Mouse (Mus musculus) limb, embryonic 10.5 days (tissue): ENCODE measurements at regions not wholly inside any gene's neighbourhood (a gene's known extent, or its start where the extent isn't known, plus 50 kb on each side); places are given as distances from the start of the nearest gene placed in this dataset.

Experiments used
- DNase-seq: peaks from one replicate; pipeline ENCODE4 v3.0.0-alpha.2; 2017; ENCODE audit warnings: low spot score
- H3K27ac ChIP-seq: fragments of 300-500 bp; sonication (generic); 2 replicates; pipeline ENCODE4 v1.5.1; 2016; ENCODE audit warnings: mild to moderate bottlenecking
- H3K27me3 ChIP-seq: fragments of 300-500 bp; sonication (generic); 2 replicates; pipeline ENCODE4 v1.6.1; 2016; ENCODE audit warnings: low read depth, mild to moderate bottlenecking; ENCODE audit not compliant: poor library complexity, severe bottlenecking
- H3K36me3 ChIP-seq: fragments of 300-500 bp; sonication (generic); 2 replicates; pipeline ENCODE4 v1.6.1; 2016; ENCODE audit warnings: mild to moderate bottlenecking, moderate library complexity
- H3K4me1 ChIP-seq: fragments of 300-500 bp; sonication (generic); 2 replicates; pipeline ENCODE4 v1.6.1; 2016
- H3K4me3 ChIP-seq: fragments of 300-500 bp; sonication (generic); 2 replicates; pipeline ENCODE4 v1.5.1; 2016; ENCODE audit warnings: mild to moderate bottlenecking, moderate library complexity
- H3K9me3 ChIP-seq: fragments of 300-500 bp; sonication (generic); replicated peaks from 2 replicates; pipeline ENCODE4 v1.6.1; 2016; ENCODE audit warnings: mild to moderate bottlenecking
- WGBS: fragments of 180-500 bp; shearing (Covaris S2); methylation state at CpG from one replicate; pipeline ENCODE4 v1.1.7; 2016; 5-methylcytosine and 5-hydroxymethylcytosine counted together

DNA sequence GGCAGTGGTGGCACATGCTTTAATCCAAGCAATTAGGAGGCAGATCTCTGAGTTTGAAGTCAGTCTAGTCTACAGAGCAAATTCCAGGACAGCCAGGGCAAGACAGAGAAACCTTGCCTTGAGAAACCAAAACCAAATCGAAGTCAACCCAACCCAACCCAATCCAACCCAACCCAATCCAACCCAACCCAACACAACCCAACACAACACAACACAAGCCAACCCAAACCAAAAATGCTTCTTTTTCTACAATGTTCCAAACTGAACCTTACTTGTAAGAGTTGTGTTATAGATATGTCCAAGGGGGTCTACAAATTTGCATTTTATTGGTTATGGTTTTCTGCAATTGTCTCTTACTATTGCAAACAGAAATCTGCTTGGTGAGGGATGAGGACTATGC, 52.8 kb upstream of the Chodl start:
- H3K9me3 ChIP-seq = no peaks in the 10 kb centered on the region
- no peaks in the 10 kb centered on the region for H3K27me3 ChIP-seq
- H3K4me3 ChIP-seq = no peak overlapping the region
- no peak for DNase-seq
- 95% methylated on average over 1 of the region's 1 CpGs for WGBS
- no peak overlapping the region for H3K27ac ChIP-seq
- H3K36me3 ChIP-seq = no peaks in the 10 kb centered on the region
- H3K4me1 ChIP-seq = no peaks in the 10 kb centered on the region

- H3K27ac ChIP-seq = no peak overlapping the region
- H3K4me1 ChIP-seq = no peaks in the 10 kb centered on the region
- no peaks in the 10 kb centered on the region for H3K9me3 ChIP-seq
- H3K4me3 ChIP-seq = no peak overlapping the region
- H3K27me3 ChIP-seq = no peaks in the 10 kb centered on the region
- H3K36me3 ChIP-seq = no peaks in the 10 kb centered on the region
- DNase-seq = no peak
- 85% methylated on average over 4 of the region's 4 CpGs for WGBS
Measured at GRCm38 (mm10) chr16:78859006-78859405, 71.7 kb upstream of the Chodl start.

GRCm38 (mm10) chr16:78830957-78831356, 99.8 kb upstream of the Chodl start:
- H3K27me3 ChIP-seq = no peaks in the 10 kb centered on the region
- no peak for DNase-seq
- 82% methylated on average over 7 of the region's 7 CpGs for WGBS

GRCm38 (mm10) chr16:78827739-78828138, 103.0 kb upstream of the Chodl start:
- 50% methylated on average over 3 of the region's 3 CpGs for WGBS

More at GRCm38 (mm10) chr16:78830957-78831356, 99.8 kb upstream of the Chodl start:
- no peaks in the 10 kb centered on the region for H3K4me1 ChIP-seq
- H3K9me3 ChIP-seq = no peaks in the 10 kb centered on the region
- H3K27ac ChIP-seq = no peak overlapping the region
- H3K36me3 ChIP-seq = no peaks in the 10 kb centered on the region
- H3K4me3 ChIP-seq = no peak overlapping the region

DNA sequence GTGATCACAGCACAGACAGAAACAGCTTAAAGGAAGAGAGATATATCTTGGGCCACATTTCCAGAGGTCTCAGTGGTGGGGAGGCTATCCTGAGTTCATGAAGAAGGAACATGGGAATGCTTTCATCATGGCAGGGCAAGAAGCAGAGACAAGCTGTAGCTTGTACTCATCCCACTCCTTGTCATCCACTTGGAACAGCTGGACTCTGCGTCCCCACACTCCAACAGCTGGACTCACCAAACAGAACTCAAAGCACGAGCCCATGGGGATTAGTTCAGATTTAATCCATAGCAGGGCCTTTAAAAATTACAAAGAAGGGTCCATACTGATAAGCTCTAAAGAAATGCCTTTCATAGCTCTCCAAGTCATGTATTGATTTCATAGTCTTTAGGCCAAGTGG, 140.7 kb upstream of the Chodl start:
- 91% methylated on average over 2 of the region's 2 CpGs for WGBS
- Histone ChIP-seq H3K4me3 (no peak overlapping the region), H3K27ac (no peak overlapping the region), H3K27me3 (no peaks in the 10 kb centered on the region), H3K36me3 (no peaks in the 10 kb centered on the region), H3K9me3 (no peaks in the 10 kb centered on the region), H3K4me1 (no peaks in the 10 kb centered on the region)
- DNase-seq = no peak

More at GRCm38 (mm10) chr16:78827739-78828138, 103.0 kb upstream of the Chodl start:
- Histone ChIP-seq H3K4me3 (no peak overlapping the region), H3K9me3 (no peaks in the 10 kb centered on the region), H3K36me3 (no peaks in the 10 kb centered on the region), H3K4me1 (no peaks in the 10 kb centered on the region), H3K27me3 (no peaks in the 10 kb centered on the region), H3K27ac (no peak overlapping the region)
- no peak for DNase-seq

GRCm38 (mm10) chr16:78759226-78759625, 171.5 kb upstream of the Chodl start:
- Histone ChIP-seq H3K36me3 (no peaks in the 10 kb centered on the region), H3K27ac (no peak overlapping the region), H3K4me1 (no peaks in the 10 kb centered on the region), H3K9me3 (no peaks in the 10 kb centered on the region), H3K27me3 (no peaks in the 10 kb centered on the region), H3K4me3 (no peak overlapping the region)
- DNase-seq = no peak

- 93% methylated on average over 4 of the region's 4 CpGs for WGBS
Measured at GRCm38 (mm10) chr16:78737902-78738301, 161.4 kb upstream of the D16Ertd472e start.

DNA sequence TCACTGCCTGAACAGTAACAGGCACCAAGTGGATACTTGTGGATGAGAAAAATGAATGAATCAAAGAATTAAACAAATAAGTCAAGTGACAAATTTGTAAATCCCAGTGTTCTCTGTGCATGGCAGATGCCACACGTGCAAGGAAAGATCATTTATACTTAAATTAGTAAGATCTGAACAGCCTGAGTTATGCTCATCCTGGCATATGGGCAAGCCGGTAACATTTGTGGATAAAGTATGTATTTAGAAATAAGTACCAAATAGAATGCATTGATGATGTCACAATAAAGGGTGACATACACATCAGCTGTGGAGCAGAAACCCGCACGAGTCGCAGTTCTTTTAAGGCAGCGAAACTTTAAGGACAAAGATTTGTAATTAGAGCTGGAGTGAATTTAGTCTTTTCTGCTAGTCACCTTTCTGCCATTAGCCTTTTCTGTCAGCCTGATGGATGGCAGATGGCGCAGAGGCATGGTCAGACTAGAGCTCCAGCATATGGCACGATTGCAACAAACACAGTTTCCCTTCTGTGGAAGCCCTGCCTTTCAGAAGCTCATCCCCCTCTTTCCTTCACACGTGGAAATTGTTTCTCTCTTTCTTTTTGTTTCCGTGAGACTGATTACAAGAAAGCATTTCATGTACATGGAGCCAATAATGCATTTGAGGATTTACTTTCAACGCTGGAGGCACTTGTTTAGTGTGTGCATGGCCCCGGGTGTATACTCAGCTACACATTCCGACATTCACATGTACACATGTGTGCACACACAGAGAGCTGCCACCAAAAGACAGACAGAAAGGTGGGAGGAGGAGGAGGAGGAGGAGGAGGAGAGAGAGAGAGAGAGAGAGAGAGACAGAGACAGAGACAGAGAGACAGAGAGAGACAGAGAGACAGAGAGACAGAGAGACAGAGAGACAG, 154.3 kb upstream of the D16Ertd472e start:
- no peak overlapping the region for H3K27ac ChIP-seq
- no peaks in the 10 kb centered on the region for H3K36me3 ChIP-seq
- H3K9me3 ChIP-seq = no peaks in the 10 kb centered on the region
- peaks cover 4% of the 10 kb centered on the region; the same call in 1 of the 2 replicates for H3K4me1 ChIP-seq
- H3K27me3 ChIP-seq = no peaks in the 10 kb centered on the region
- peak; percentile 36 for DNase-seq
- WGBS = 75% methylated on average over 13 of the region's 13 CpGs
- H3K4me3 ChIP-seq = no peak overlapping the region

More at GRCm38 (mm10) chr16:78737902-78738301, 161.4 kb upstream of the D16Ertd472e start:
- H3K4me1 ChIP-seq = no peaks in the 10 kb centered on the region
- H3K27ac ChIP-seq = no peak overlapping the region
- H3K4me3 ChIP-seq = no peak overlapping the region
- no peaks in the 10 kb centered on the region for H3K9me3 ChIP-seq
- no peak for DNase-seq
- H3K27me3 ChIP-seq = no peaks in the 10 kb centered on the region
- H3K36me3 ChIP-seq = no peaks in the 10 kb centered on the region

DNA sequence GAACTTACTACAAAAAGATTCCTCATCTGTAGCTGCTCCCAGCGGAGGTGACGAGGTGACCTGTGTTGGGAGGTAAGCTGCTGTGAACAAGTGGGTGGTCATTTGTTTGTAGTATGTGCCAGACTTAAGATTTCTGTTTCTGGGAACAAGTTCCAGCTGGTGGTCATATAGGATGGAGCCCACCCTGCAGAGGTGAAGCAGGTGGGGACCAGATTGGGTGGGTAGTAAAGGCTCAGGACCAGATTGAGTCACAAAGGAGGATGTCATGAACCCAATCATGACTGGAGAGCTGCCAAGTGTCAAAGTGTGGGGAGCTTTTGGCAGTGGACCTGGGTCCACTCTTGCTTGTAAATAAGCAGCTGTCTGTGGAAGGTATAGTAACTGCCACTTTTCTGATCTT, 149.0 kb upstream of the D16Ertd472e start:
- DNase-seq = no peak
- Histone ChIP-seq H3K4me1 (no peaks in the 10 kb centered on the region), H3K9me3 (no peaks in the 10 kb centered on the region), H3K27me3 (no peaks in the 10 kb centered on the region), H3K27ac (no peak overlapping the region), H3K36me3 (no peaks in the 10 kb centered on the region), H3K4me3 (no peak overlapping the region)
- WGBS = 90% methylated on average over 2 of the region's 2 CpGs

DNA sequence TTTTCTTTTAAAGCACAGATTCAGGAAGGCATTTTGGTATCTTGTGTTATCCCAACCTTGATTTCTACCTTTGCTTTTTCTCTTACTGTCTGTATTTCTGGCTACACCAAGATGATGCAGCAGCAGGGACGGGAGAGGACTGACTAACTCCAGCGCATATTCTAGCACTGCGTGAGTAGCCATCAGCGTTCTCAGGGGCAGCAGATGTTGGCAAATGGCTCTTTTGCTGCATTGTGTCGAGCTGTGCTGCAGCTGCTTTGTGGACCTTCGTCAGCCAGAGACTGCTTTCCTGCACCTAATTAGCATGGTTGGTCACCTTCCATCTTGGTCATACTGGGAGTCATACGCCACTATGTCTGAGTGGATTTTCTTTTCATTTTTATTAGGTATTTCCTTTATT, 133.4 kb upstream of the D16Ertd472e start:
- Histone ChIP-seq H3K9me3 (no peaks in the 10 kb centered on the region), H3K36me3 (no peaks in the 10 kb centered on the region), H3K4me1 (no peaks in the 10 kb centered on the region), H3K4me3 (no peak overlapping the region), H3K27me3 (no peaks in the 10 kb centered on the region), H3K27ac (no peak overlapping the region)
- no peak for DNase-seq
- WGBS = 78% methylated on average over 7 of the region's 7 CpGs

DNA sequence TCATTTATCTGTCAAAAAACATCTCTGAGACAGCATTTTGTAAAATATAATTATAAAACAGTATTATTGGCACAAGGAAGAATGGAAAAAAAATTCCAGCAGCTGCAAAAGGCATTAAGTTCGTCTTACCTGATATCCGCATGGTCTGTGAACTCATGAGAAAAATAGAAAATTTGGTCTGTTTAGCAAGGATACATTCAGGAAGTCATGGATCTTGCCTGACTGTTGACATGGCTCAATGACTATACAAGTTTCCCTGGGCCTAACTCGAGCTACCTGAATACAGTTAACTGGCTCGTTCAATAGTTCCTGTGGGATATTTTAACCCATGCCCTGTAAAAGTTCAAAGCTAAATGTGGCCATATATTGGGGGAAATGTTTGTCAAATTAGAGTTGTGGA, 131.1 kb upstream of the D16Ertd472e start:
- DNase-seq = no peak
- 92% methylated on average over 4 of the region's 4 CpGs for WGBS
- no peaks in the 10 kb centered on the region for H3K27me3 ChIP-seq

GRCm38 (mm10) chr16:78707165-78707564, 130.7 kb upstream of the D16Ertd472e start:
- Histone ChIP-seq H3K27me3 (no peaks in the 10 kb centered on the region), H3K9me3 (no peaks in the 10 kb centered on the region), H3K27ac (no peak overlapping the region), H3K36me3 (no peaks in the 10 kb centered on the region), H3K4me1 (no peaks in the 10 kb centered on the region), H3K4me3 (no peak overlapping the region)
- no peak for DNase-seq
- 93% methylated on average over 7 of the region's 7 CpGs for WGBS

More for the DNA sequence above, 131.1 kb upstream of the D16Ertd472e start:
- no peaks in the 10 kb centered on the region for H3K36me3 ChIP-seq
- H3K4me1 ChIP-seq = no peaks in the 10 kb centered on the region
- H3K27ac ChIP-seq = no peak overlapping the region
- no peaks in the 10 kb centered on the region for H3K9me3 ChIP-seq
- no peak overlapping the region for H3K4me3 ChIP-seq

DNA sequence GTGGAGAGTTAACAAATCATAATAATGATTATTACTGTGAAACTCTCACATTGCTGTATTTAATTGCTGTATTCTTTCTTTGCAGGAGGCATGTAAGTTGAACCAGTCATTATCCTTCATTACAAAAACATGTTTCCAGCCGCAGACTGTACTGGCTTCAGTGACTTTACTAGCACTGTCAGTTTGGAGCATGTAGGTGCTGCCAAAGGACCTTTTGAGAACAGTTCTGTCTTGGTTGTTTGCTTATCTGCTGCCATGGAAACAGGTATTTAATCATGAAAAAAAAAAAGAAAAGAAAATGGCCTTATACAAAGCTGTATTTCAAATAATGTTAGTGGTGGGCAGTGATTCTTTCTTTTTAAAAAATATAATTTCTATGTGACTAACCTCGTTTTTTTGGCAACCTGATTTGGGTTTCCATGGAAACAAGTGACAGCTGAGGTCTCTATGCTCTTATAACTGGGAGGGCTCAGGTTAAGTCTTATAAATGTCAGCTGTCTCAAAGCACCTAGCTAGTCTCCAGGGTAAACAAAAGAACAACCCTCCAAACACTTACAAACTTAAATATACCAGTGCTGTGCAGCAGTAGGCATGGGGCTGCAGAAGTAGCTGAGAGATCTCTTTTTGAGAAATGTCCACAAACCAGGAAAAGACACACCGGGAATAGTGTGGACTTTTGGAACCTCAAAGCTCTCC, 121.2 kb upstream of the D16Ertd472e start:
- H3K36me3 ChIP-seq = no peaks in the 10 kb centered on the region
- DNase-seq = no peak
- no peak overlapping the region for H3K27ac ChIP-seq
- no peaks in the 10 kb centered on the region for H3K4me1 ChIP-seq
- 75% methylated on average over 3 of the region's 3 CpGs for WGBS
- H3K27me3 ChIP-seq = no peaks in the 10 kb centered on the region
- no peaks in the 10 kb centered on the region for H3K9me3 ChIP-seq
- H3K4me3 ChIP-seq = no peak overlapping the region
